Mouse (Mus musculus) kidney, embryonic 15.5 days (tissue): ENCODE results near the gene Lgals7. TPM values are rescaled to one million over a fixed set of nuclear protein-coding genes. Genes with fewer than 3 reads are reported as not detected.
A peak's percentile ranks its signal among the peaks of the same experiment; 100 is the strongest.
"Not testable (repeated sequence)": the region's sequence is repeated elsewhere in the genome, so short reads cannot be mapped to it uniquely, and the experiment has no call there.

Experiments
- ATAC-seq: fragments of 200-750 bp; cut with Nextera tagmentation; replicated peaks from 2 replicates; pipeline ENCODE4 v1.8.0; 2017; ENCODE audit warnings: moderate TSS enrichment; ENCODE audit not compliant: low FRiP score
- H3K27ac ChIP-seq: fragments of 300-500 bp; sonication (generic); 2 replicates; pipeline ENCODE4 v1.5.1; 2015; ENCODE audit warnings: mild to moderate bottlenecking, inconsistent platforms
- H3K27me3 ChIP-seq: fragments of 300-500 bp; sonication (generic); 2 replicates; pipeline ENCODE4 v1.6.1; 2015; ENCODE audit warnings: inconsistent platforms
- H3K36me3 ChIP-seq: fragments of 300-500 bp; sonication (generic); 2 replicates; pipeline ENCODE4 v1.6.1; 2015; ENCODE audit warnings: inconsistent platforms
- H3K4me1 ChIP-seq: fragments of 300-500 bp; sonication (generic); 2 replicates; pipeline ENCODE4 v1.6.1; 2015; ENCODE audit warnings: inconsistent platforms
- H3K4me2 ChIP-seq: fragments of 300-500 bp; sonication (generic); 2 replicates; pipeline ENCODE4 v1.6.1; 2015; ENCODE audit warnings: moderate library complexity, mild to moderate bottlenecking, inconsistent platforms
- H3K4me3 ChIP-seq: fragments of 300-500 bp; sonication (generic); replicated peaks from 2 replicates; pipeline ENCODE4 v1.5.1; 2015; ENCODE audit warnings: mild to moderate bottlenecking, inconsistent platforms
- H3K9ac ChIP-seq: fragments of 300-500 bp; sonication (generic); 2 replicates; pipeline ENCODE4 v1.6.1; 2015; ENCODE audit warnings: mild to moderate bottlenecking, inconsistent platforms
- H3K9me3 ChIP-seq: fragments of 300-500 bp; sonication (generic); replicated peaks from 2 replicates; pipeline ENCODE4 v1.6.1; 2016; ENCODE audit warnings: inconsistent platforms
- WGBS: fragments of 180-500 bp; shearing (Covaris S2); methylation state at CpG from one replicate; pipeline ENCODE4 v1.1.7; 2015; ENCODE audit warnings: mixed read lengths; 5-methylcytosine and 5-hydroxymethylcytosine counted together
- polyA plus RNA-seq: library from polyadenylated mRNA; unstranded; fragments of >200 nt; fragmentation: Nextera tagmentation; extraction: Ambion mirVana; gene quantifications from 2 replicates; pipeline ENCODE4 v1.2.1, GENCODE M21; 2015

Gene Lgals7
- polyA plus RNA-seq, 1 experiment from 2014 or later: 1.9 TPM

DNA sequence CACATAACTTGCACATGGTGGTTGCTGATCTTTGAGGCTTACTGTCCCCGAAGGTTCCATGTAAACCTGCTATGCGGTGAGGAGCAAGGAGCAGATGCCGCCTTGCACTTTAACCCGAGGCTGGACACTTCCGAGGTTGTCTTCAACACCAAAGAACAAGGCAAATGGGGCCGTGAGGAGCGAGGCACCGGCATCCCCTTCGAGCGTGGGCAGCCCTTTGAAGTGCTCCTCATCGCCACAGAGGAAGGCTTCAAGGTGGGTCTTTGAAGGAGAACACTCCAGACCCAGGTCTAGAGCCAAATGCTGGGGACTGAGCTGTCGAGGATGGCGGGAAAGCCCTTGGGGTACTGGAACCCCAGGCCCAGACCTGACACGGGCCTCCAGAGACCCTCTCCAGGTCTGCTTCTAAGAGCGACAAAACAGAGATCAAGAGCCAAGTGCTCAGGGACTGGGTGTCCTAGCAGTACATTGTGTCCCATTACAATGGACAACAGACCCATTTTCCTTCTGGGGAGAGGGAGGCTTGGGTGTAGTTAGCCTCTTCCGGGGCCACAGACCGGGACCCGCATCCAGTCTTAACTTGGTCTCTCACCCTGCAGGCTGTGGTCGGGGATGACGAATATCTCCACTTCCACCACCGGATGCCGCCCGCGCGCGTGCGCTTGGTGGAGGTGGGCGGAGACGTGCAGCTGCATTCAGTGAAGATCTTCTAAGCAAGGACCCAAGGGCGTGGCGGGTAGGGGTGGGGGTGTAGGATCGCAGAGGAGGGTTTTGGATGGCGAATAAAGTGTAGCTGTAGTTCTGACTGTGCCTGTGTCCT lies 2.0 kb downstream of the Lgals7 start:
- Histone ChIP-seq H3K27ac (no peak overlapping the region), H3K9me3 (no peaks in the 10 kb centered on the region), H3K4me2 (peak overlapping the region; percentile 54), H3K9ac (no peak overlapping the region; the same call in 1 of the 2 replicates), H3K4me3 (peak overlapping the region; percentile 27), H3K36me3 (no peaks in the 10 kb centered on the region), H3K27me3 (no peaks in the 10 kb centered on the region), H3K4me1 (peaks cover 29% of the 10 kb centered on the region)
- ATAC-seq: peak; percentile 69; the same call in 1 of the 2 replicates
- WGBS: 31% methylated on average over 33 of the region's 33 CpGs

DNA sequence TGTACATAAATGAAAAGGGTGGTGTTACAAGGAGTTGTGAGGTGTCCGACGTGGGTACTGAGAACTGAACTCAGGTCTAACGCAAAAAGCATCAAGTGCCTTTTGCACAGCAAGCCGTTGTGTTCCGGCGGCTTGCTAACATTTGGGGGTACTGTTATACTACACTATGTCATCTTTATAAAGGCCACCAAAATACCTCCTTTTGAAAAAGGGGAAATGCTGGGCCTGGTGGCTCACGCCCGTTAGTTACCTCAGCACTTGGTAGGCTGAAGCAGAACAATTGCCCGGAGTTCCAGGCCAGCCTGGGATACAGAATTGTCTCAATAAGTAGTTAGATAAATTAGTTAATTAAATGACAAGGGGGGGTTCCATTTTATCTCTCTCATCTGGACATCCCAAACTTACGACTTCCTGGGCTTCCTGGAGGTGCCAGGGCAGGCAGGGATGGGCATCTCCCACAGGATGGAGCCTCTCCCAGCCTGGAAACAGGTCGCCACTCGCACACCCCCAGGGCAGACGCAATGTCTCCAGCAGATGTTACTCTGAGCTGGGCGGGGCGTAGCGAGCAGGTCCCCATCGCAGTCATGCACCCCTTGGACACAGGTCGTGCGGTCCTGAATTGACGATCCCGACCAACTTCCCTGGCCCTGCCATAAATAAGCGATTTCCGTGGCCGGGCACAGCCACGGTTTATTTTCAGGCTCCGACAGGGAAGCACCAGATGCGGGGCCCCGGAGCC lies 3.3 kb downstream of the Lgals7 start:
- no peak for ATAC-seq
- 89% methylated on average over 28 of the region's 28 CpGs for WGBS
- no peaks in the 10 kb centered on the region for H3K27me3 ChIP-seq
- H3K4me2 ChIP-seq: no peak overlapping the region
- no peaks in the 10 kb centered on the region for H3K9me3 ChIP-seq
- H3K36me3 ChIP-seq: no peaks in the 10 kb centered on the region
- H3K9ac ChIP-seq: no peak overlapping the region
- H3K27ac ChIP-seq: no peak overlapping the region
- H3K4me1 ChIP-seq: peaks cover 29% of the 10 kb centered on the region
- H3K4me3 ChIP-seq: no peak overlapping the region

DNA sequence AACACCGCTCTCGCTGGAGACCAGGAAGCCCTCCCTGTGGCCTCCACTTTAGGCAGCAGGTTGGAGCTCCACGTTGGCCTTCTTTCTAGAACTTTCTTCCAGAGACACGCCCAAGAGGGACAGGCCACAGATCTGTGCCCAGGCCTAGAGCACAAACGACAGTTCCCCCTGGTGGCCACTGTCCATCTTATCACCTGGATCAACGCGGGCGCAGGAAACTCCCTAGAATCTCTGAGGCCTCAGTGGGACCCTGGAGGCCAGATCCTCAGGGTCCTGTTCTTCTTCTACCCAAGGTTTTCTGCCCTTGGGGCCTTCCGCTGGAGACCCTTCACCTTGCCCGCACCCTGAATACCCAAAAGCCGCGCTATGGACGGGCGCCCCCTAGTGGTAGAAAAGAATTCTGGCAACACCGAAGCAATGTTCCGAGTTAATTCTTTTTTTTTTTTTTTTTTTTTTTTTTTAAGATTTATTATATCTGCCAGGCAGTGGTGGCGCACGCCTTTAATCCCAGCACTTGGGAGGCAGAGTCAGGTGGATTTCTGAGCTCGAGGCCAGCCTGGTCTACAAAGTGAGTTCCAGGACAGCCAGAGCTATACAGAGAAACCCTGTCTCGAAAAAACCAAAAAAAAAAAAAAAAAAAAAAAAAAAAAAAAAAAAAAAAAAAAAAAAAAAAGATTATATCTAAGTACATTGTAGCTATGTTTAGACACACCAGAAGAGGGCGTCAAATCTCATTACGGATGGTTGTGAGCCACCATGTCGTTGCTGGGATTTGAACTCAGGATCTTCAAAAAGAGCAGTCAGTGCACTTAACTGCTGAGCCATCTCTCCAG lies 4.1 kb downstream of the Lgals7 start:
- WGBS: 29% methylated on average over 23 of the region's 23 CpGs
- H3K4me2 ChIP-seq: peak overlapping the region; percentile 48
- not testable (repeated sequence) for H3K27ac ChIP-seq

DNA sequence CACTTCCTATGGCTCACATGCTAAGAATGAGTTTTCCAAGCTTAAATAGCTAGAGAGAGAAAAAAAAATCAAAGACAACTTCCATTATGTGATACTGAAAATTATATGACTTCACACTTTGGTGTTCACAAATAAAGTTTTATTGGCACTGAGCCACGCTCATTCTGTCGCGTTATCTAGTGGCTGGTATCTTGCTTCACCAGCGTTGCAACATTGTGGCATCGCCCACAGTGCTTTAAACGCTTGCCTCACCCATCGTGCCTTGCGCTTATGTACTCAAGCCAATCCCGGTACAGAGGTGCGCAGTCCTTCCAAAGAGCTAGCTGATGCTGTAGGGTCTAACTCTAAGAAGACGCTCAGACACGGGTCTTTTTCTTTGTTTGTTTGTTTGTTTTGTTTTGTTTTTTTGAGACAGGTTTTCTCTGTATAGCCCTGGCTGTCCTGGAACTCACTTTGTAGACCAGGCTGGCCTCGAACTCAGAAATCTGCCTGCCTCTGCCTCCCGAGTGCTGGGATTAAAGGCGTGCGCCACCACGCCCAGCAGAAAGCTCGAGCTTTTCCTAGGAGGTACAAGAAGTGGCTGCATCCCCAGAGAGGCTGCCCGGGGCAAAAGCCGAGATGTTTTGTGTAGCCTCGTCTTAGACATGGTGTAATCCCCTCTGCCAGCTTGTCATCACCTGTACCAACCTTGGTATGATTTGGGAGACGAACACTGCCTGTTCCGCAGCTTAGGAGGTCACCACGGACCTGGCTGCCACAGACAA lies 7.4 kb downstream of the Lgals7 start:
- no peak overlapping the region for H3K27ac ChIP-seq
- H3K4me3 ChIP-seq: no peak overlapping the region
- peaks cover 14% of the 10 kb centered on the region for H3K4me1 ChIP-seq
- no peak overlapping the region for H3K4me2 ChIP-seq
- no peaks in the 10 kb centered on the region for H3K36me3 ChIP-seq
- no peak overlapping the region for H3K9ac ChIP-seq
- H3K27me3 ChIP-seq: no peaks in the 10 kb centered on the region
- ATAC-seq: no peak
- WGBS: 89% methylated on average over 24 of the region's 24 CpGs
- H3K9me3 ChIP-seq: no peaks in the 10 kb centered on the region

More for the DNA sequence above, 4.1 kb downstream of the Lgals7 start:
- not testable (repeated sequence) for H3K36me3 ChIP-seq, H3K9ac ChIP-seq, H3K4me3 ChIP-seq, H3K27me3 ChIP-seq, H3K9me3 ChIP-seq
- peaks cover 29% of the 10 kb centered on the region for H3K4me1 ChIP-seq
- ATAC-seq: peak; percentile 53; the same call in 1 of the 2 replicates

DNA sequence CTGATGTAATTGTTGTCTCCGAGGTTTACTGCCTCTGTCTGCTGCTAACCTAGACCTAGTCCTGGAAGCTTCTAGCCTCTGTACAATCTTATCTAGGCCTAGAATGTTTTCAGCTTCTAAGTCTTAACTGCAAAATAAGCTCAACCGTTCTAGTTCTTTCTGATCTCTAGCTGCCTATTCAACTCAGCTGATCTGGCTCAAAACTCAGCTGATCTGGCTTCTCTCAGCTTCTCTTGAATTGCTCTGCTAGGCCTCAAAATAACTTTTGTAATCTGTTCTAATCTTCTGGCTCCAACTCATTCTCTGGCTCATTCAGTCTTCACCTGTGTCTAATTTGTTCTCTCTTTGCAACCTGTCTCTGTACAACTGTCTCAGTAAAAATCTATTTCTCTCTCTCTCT lies 10.9 kb downstream of the Lgals7 start:
- 65% methylated on average over 2 of the region's 2 CpGs for WGBS

DNA sequence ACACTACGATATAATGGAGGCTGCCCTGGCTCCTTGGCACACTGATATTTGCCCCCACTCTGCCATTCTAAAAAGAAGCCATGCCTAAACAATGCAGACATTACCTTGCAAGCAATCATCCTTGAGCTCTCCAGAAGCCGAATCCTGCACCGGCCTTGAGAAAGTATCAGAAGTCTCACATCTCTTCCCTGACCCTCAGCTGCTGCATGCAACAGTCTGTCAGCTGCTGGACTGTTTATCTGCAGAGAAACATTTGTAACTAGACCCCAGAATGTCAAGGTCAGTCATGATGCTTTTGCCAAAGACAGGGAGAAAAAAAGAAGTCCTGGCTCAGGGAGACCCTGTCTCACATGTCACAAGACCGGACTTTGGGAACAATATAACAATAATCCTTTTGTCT lies 12.4 kb downstream of the Lgals7 start:
- Histone ChIP-seq H3K9me3 (no peaks in the 10 kb centered on the region), H3K4me1 (peaks cover 5% of the 10 kb centered on the region), H3K4me3 (no peak overlapping the region), H3K27me3 (no peaks in the 10 kb centered on the region), H3K4me2 (no peak overlapping the region), H3K36me3 (no peaks in the 10 kb centered on the region), H3K27ac (no peak overlapping the region), H3K9ac (no peak overlapping the region)
- 68% methylated on average over 4 of the region's 4 CpGs for WGBS
- no peak for ATAC-seq

More for the DNA sequence above, 10.9 kb downstream of the Lgals7 start:
- H3K9me3 ChIP-seq: no peaks in the 10 kb centered on the region
- H3K27ac ChIP-seq: no peak overlapping the region
- H3K36me3 ChIP-seq: no peaks in the 10 kb centered on the region
- no peak overlapping the region for H3K4me2 ChIP-seq
- H3K9ac ChIP-seq: no peak overlapping the region
- H3K4me1 ChIP-seq: no peaks in the 10 kb centered on the region
- H3K27me3 ChIP-seq: no peaks in the 10 kb centered on the region
- ATAC-seq: no peak
- no peak overlapping the region for H3K4me3 ChIP-seq

DNA sequence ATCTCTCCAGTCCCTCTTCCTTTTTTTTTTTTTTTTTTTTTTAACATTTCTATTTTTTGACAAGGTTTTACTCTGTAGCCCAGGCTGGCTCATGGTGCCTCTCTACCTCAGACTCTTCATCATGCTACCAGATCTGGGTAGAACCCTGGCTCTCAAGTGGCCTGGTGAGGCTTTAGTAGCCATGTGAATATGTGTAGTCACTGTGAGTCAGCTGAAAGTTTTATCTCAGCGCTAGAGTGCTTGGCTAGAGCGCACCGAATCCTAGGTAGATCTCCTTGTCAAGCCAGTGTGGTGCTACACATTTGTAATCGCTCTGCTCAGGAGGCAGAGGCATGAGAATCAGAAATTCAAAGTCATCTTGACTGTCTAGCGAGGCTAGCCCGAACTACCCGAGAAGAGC lies 13.5 kb downstream of the Lgals7 start:
- Histone ChIP-seq H3K36me3 (no peaks in the 10 kb centered on the region), H3K4me1 (peaks cover 12% of the 10 kb centered on the region), H3K27ac (no peak overlapping the region), H3K4me3 (no peak overlapping the region), H3K4me2 (no peak overlapping the region), H3K9me3 (no peaks in the 10 kb centered on the region), H3K27me3 (no peaks in the 10 kb centered on the region), H3K9ac (no peak overlapping the region)
- 88% methylated on average over 7 of the region's 7 CpGs for WGBS
- ATAC-seq: no peak

DNA sequence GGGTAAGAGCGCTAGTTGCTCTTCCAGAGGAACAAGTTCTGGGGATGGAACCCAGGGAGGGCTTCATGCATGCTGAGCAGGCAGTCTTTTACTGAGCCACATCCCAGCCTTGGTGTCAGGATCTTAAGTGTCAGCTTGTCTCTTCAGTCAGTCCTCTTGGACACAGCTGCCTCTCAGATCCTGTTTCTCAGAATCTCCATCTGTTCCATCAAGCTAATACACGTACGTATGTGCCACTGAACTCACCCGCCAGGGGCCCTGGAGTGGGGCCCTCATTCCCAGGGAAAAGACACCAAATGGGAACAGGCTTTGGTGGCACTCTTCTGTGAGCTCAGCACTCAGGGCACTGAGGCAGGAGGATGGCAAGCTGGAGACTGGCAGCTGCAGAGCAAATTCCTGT lies 14.2 kb downstream of the Lgals7 start:
- no peak overlapping the region for H3K4me2 ChIP-seq
- H3K27ac ChIP-seq: no peak overlapping the region
- no peak for ATAC-seq
- H3K36me3 ChIP-seq: no peaks in the 10 kb centered on the region
- H3K9me3 ChIP-seq: no peaks in the 10 kb centered on the region
- H3K27me3 ChIP-seq: no peaks in the 10 kb centered on the region
- H3K9ac ChIP-seq: no peak overlapping the region
- WGBS: 59% methylated on average over 4 of the region's 4 CpGs
- H3K4me1 ChIP-seq: peaks cover 12% of the 10 kb centered on the region
- H3K4me3 ChIP-seq: no peak overlapping the region

DNA sequence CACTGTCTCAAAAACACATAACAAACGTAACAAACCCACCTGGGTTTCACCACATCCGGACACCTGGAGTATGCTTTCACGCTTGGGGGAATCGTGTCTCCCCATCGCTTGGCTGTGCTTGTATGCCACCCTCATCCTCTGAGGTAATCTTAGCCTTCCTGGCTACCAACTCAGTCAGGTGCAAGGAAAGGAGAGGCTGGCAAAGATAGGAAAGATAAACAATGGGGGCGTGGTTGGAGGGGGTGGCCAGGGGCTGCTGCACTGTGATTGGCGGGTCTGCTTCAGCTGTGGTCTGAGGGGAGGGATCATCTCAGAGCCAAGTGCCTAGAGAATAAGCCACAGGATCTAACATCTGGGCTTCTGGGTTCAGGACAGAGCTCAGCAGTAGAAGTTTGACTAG lies 16.0 kb downstream of the Lgals7 start:
- Histone ChIP-seq H3K9me3 (no peaks in the 10 kb centered on the region), H3K4me1 (peaks cover 12% of the 10 kb centered on the region), H3K4me3 (no peak overlapping the region), H3K36me3 (no peaks in the 10 kb centered on the region), H3K4me2 (no peak overlapping the region), H3K27me3 (no peaks in the 10 kb centered on the region), H3K9ac (no peak overlapping the region), H3K27ac (no peak overlapping the region)
- 77% methylated on average over 7 of the region's 7 CpGs for WGBS
- no peak for ATAC-seq

DNA sequence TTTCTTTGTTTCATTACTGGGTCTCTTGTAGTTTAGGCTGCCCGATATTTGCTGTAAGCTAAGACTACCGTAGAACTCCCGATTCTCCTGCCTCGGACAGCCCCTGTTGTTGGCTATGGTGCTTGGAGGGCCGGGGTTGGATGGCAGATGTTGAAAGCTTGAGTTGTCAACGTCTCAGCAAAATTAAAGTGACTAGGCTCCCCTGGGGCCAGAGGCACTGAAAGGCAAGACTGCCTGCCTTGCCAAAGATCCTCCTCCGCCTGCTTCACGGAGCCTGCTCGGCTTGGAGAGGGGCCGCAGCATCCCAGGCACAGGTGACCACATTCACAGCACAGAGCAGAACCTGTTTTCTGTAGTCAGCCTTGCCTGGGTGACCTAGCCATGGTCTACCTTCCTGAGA lies 16.9 kb downstream of the Lgals7 start:
- Histone ChIP-seq H3K4me2 (no peak overlapping the region), H3K27ac (no peak overlapping the region), H3K9ac (no peak overlapping the region), H3K4me3 (no peak overlapping the region), H3K9me3 (no peaks in the 10 kb centered on the region), H3K27me3 (no peaks in the 10 kb centered on the region), H3K4me1 (peaks cover 12% of the 10 kb centered on the region), H3K36me3 (no peaks in the 10 kb centered on the region)
- 68% methylated on average over 10 of the region's 10 CpGs for WGBS
- no peak for ATAC-seq

DNA sequence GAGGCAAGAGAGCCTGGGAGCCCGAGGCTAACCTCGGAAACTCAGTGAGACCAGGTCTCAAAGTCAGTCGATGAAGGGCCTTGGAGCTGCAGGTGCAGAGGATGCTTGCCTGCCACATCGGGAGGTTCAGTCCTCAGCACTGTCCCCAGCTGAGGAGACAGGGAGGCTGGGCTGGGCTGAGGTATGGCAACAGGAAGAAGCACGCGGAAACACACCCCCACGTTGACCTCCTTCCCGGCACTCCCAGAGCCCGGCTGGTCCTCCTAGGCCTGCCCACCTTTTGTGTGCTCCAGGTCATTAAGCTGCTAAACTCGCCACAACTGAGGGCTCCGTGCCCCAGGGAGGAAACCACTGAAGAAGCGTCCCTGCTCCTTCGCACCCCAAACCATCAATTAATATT lies 17.5 kb downstream of the Lgals7 start, which contains the start of gene Capn12:
TSS of gene Capn12 (plus strand) at position 224 of the 400 bp plus-strand sequence.
- H3K4me2 ChIP-seq: peak within 1 kb of the TSS; percentile 25
- H3K4me1 ChIP-seq: peaks cover 12% of the 10 kb centered on the region
- no peaks in the 10 kb centered on the region for H3K36me3 ChIP-seq
- 27% methylated on average over 13 of the region's 13 CpGs for WGBS
- H3K27me3 ChIP-seq: 0 out of 2 replicates have a peak, but pooled peaks cover under 1% of the 10 kb centered on the region
- H3K4me3 ChIP-seq: no peak within 1 kb of the TSS
- 0 out of 2 replicates have a peak within 1 kb of the TSS, but pooled peaks have one; percentile 9 for H3K27ac ChIP-seq
- ATAC-seq: no peak
- no peak within 1 kb of the TSS for H3K9ac ChIP-seq
- no peaks in the 10 kb centered on the region for H3K9me3 ChIP-seq
